ENCODE assay signal across 9 mouse cellular contexts in the genomic region with DNA sequence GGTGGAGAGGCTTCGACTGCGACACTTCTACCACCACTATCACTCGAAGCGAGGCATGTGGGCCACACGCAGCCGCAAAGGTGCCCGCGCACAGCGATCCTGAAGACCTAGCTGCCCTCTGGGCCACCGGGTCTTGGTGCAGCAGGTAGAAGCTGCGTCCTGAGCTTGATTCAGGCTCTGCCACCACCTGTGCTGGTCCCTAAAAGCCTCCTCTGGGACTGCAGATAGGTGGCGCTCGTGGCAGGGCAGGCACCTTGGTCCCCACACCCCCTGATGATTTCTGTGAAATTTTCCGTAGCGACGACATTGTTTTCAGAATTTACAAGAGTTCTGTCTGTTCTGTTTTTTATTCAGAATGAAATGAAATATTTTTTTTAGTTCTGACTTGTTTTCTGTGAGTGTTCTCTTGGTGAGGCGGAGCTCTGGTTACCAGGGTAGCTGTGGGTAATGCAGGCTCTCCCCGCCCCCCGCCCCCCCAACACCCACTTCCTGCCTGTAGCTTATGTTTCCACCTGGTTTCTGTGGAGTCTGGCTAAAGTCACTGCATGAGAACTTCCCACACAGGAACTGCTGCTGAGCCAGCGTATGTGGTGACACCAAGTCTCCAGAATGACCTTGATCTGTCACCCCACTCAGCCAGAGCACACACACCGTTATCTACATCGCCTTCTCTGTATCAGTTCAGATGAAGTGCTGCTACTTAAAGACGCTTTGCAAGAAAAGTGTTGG. TPM values are rescaled to one million over a fixed set of nuclear protein-coding genes. Genes with fewer than 3 reads are reported as not detected.
DNase-seq lines count a peak whose midpoint lies in the region; ATAC-seq and TF ChIP-seq lines count a peak whose summit lies in the region.
"Had no signal": no experiment of that assay in that cellular context is flagged by ENCODE, and none has a peak within 500 bp of the region (broad histone marks: within the 10 kb centered on the region; RNA-seq: fewer than 3 reads in every experiment).

No protein-coding gene starts in this region.

- H3K4me2 ChIP-seq in neural tube, embryonic 15.5 days, result peak overlapping the region; percentile 84
- no peak overlapping the region for H3K4me2 ChIP-seq in hindbrain, embryonic 14.5 days (replicated peaks)

- no peak overlapping the region for H3K9ac ChIP-seq in neural tube, embryonic 15.5 days (replicated peaks)
- no peak overlapping the region for H3K9ac ChIP-seq in hindbrain, embryonic 14.5 days

- no peak for TF ChIP-seq POLR2A in cerebellum, adult 2 months (IDR thresholded peaks at IDR 0.05; ENCODE audit: borderline replicate concordance, insufficient read depth, low read length)

- H3K36me3 ChIP-seq in neural tube, embryonic 15.5 days, result peaks cover 14% of the 10 kb centered on the region
- peaks cover 26% of the 10 kb centered on the region for H3K36me3 ChIP-seq in hindbrain, embryonic 14.5 days (replicated peaks; ENCODE audit: control insufficient read depth, insufficient read depth)

- no peaks in the 10 kb centered on the region for H3K4me1 ChIP-seq in cerebellum, adult 2 months (ENCODE audit: control insufficient read depth, insufficient read depth, low read length)
- H3K4me1 ChIP-seq in neural tube, embryonic 15.5 days, result peaks cover 29% of the 10 kb centered on the region
- H3K4me1 ChIP-seq in hindbrain, embryonic 14.5 days (replicated peaks; ENCODE audit: control insufficient read depth, insufficient read depth, low read length), result peaks cover 3% of the 10 kb centered on the region; the same call in 1 of the 2 replicates

- no peak overlapping the region for H3K4me3 ChIP-seq in cerebellum, adult 2 months (replicated peaks; ENCODE audit: insufficient read depth, low read depth, low read length)
- H3K4me3 ChIP-seq in neural tube, embryonic 15.5 days (replicated peaks), result no peak overlapping the region
- H3K4me3 ChIP-seq in hindbrain, embryonic 14.5 days (replicated peaks; ENCODE audit: low read length), result no peak overlapping the region

- H3K9me3 ChIP-seq in neural tube, embryonic 15.5 days (replicated peaks), result no peaks in the 10 kb centered on the region
- H3K9me3 ChIP-seq in hindbrain, embryonic 14.5 days (ENCODE audit: control insufficient read depth, low read length), result no peaks in the 10 kb centered on the region

- ATAC-seq in neural tube, embryonic 15.5 days (ENCODE audit: low FRiP score), result no peak
- 0 out of 2 replicates have a peak, but pooled peaks have one; percentile 34 for ATAC-seq in monocyte, adult 5-6 weeks (replicated peaks; ENCODE audit: insufficient number of reproducible peaks, low FRiP score, low TSS enrichment, poor library complexity, severe bottlenecking)
- ATAC-seq in hindbrain, embryonic 14.5 days (ENCODE audit: low FRiP score), result no peak

- H3K27me3 ChIP-seq in cerebellum, adult 2 months (ENCODE audit: control insufficient read depth, insufficient read depth, low read length), result no peaks in the 10 kb centered on the region
- peaks cover 6% of the 10 kb centered on the region for H3K27me3 ChIP-seq in neural tube, embryonic 15.5 days (replicated peaks)
- H3K27me3 ChIP-seq in hindbrain, embryonic 14.5 days (ENCODE audit: control insufficient read depth, insufficient read depth, low read length), result peaks cover 3% of the 10 kb centered on the region

- 46% methylated on average over 23 of the region's 23 CpGs for WGBS in cerebellum, adult 2 months
- 37% methylated on average over 23 of the region's 23 CpGs for WGBS in neural tube, embryonic 15.5 days
- WGBS in hindbrain, embryonic 14.5 days, result 33% methylated on average over 23 of the region's 23 CpGs

- DNase-seq in cerebellum, adult 2 months, result peak in 1 of 2 experiments; percentile 12
- DNase-seq in cerebellum, postnatal 36 days, result no peak
- no peak for DNase-seq in neural tube, embryonic 10.5 days (ENCODE audit: extremely low spot score, low spot score)
- DNase-seq in kidney, postnatal 25 days, result peak; percentile 61 to 62
- DNase-seq in cerebellum, adult 18-20 months, result no peak
- no peak for DNase-seq in hindbrain, embryonic 14.5 days (ENCODE audit: low spot score)

- H3K27ac ChIP-seq in cerebellum, adult 2 months (ENCODE audit: insufficient read depth, low read length), result no peak overlapping the region
- H3K27ac ChIP-seq in neural tube, embryonic 15.5 days (replicated peaks), result no peak overlapping the region; the same call in 1 of the 2 replicates
- H3K27ac ChIP-seq in hindbrain, embryonic 14.5 days, result no peak overlapping the region

- TF ChIP-seq CTCF in cerebellum, adult 2 months (IDR thresholded peaks at IDR 0.05; ENCODE audit: borderline replicate concordance, insufficient read depth, low read depth, low read length), result peak; percentile 50; the same call in 1 of the 2 replicates

RNA-seq across cellular contexts. Expression of gene Pkp3, which starts 5.8 kb away (rescaled TPM):
- 9.6 and 11.2 TPM in 2 replicates for polyA plus RNA-seq in cerebellum, adult 2 months (2012; rRNA removed)
- polyA plus RNA-seq in neural tube, embryonic 15.5 days (2015; fragmentation: Nextera tagmentation; extraction: Ambion mirVana), result 0.18 and 8.4 TPM in 2 replicates
- total RNA-seq in monocyte, adult 5-6 weeks (2017), result 14.0 to 17.9 TPM (median 14.2 TPM) in 3 replicates
- not detected in 2 replicates for polyA plus RNA-seq in hindbrain, embryonic 14.5 days (2014; fragmentation: Nextera tagmentation; extraction: Ambion mirVana)
- total RNA-seq: heart, postnatal 36 days had no signal

RNA-seq across cellular contexts. Expression of gene B4galnt4, which starts 11.3 kb away (rescaled TPM):
- polyA plus RNA-seq in cerebellum, adult 2 months (2012; rRNA removed), result 79.0 and 90.6 TPM in 2 replicates
- polyA plus RNA-seq in neural tube, embryonic 15.5 days (2015; fragmentation: Nextera tagmentation; extraction: Ambion mirVana), result 39.3 and 51.2 TPM in 2 replicates
- 0.10 TPM in 1 of 3 replicates, not detected in the others for total RNA-seq in monocyte, adult 5-6 weeks (2017)
- 38.4 and 41.5 TPM in 2 replicates for polyA plus RNA-seq in hindbrain, embryonic 14.5 days (2014; fragmentation: Nextera tagmentation; extraction: Ambion mirVana)
- total RNA-seq: heart, postnatal 36 days had no signal

RNA-seq across cellular contexts. Expression of gene Sigirr, which starts 28.2 kb away (rescaled TPM):
- polyA plus RNA-seq in cerebellum, adult 2 months (2012; rRNA removed), result 2.8 and 4.1 TPM in 2 replicates
- polyA plus RNA-seq in neural tube, embryonic 15.5 days (2015; fragmentation: Nextera tagmentation; extraction: Ambion mirVana), result 3.3 and 7.8 TPM in 2 replicates
- 9.1 to 25.0 TPM (median 12.5 TPM) in 3 replicates for total RNA-seq in monocyte, adult 5-6 weeks (2017)
- 2.5 and 3.1 TPM in 2 replicates for polyA plus RNA-seq in hindbrain, embryonic 14.5 days (2014; fragmentation: Nextera tagmentation; extraction: Ambion mirVana)

RNA-seq across cellular contexts. Expression of gene Gm17387, which starts 43.2 kb away (rescaled TPM):
- not detected in 2 replicates for polyA plus RNA-seq in cerebellum, adult 2 months (2012; rRNA removed)
- polyA plus RNA-seq in neural tube, embryonic 15.5 days (2015; fragmentation: Nextera tagmentation; extraction: Ambion mirVana), result not detected in 2 replicates
- total RNA-seq in monocyte, adult 5-6 weeks (2017), result not detected in 3 replicates
- polyA plus RNA-seq in hindbrain, embryonic 14.5 days (2014; fragmentation: Nextera tagmentation; extraction: Ambion mirVana), result not detected in 2 replicates
- total RNA-seq: heart, postnatal 36 days had no signal

RNA-seq across cellular contexts. Expression of gene Ano9, which starts 45.4 kb away (rescaled TPM):
- polyA plus RNA-seq in cerebellum, adult 2 months (2012; rRNA removed), result 0.08 TPM in 1 of 2 replicates, not detected in the other
- 0.60 and 1.4 TPM in 2 replicates for polyA plus RNA-seq in neural tube, embryonic 15.5 days (2015; fragmentation: Nextera tagmentation; extraction: Ambion mirVana)
- not detected in 3 replicates for total RNA-seq in monocyte, adult 5-6 weeks (2017)
- 0.27 and 0.32 TPM in 2 replicates for polyA plus RNA-seq in hindbrain, embryonic 14.5 days (2014; fragmentation: Nextera tagmentation; extraction: Ambion mirVana)

Comparison
In these comparisons a context has a peak if more than half of its experiments do, and no peak if none do; other contexts are left out.
1. DNase-seq: peak in kidney, postnatal 25 days (2 of 2); none in cerebellum, postnatal 36 days (0 of 2), neural tube, embryonic 10.5 days (single experiment), cerebellum, adult 18-20 months (0 of 2) and hindbrain, embryonic 14.5 days (single experiment).